Mouse (Mus musculus) gastrocnemius, postnatal 36 days (tissue): ENCODE measurements at regions not wholly inside any gene's neighbourhood (a gene's known extent, or its start where the extent isn't known, plus 50 kb on each side); places are given as distances from the start of the nearest gene placed in this dataset.

Experiments used
- DNase-seq, 2 experiments: peaks; one replicate each; pipeline ENCODE4 v3.0.0; 2022
- intact Hi-C: fragments of 180-260 bp; cut with DNase I; formaldehyde crosslinking; loops from one replicate; pipeline ENCODE4 v1.15.1; 2025

GRCm38 (mm10) chr3:147164931-147165330 is 312.8 kb downstream of the Ttll7 start:
- intact Hi-C loops: no loop called here
- DNase-seq: no peak

GRCm38 (mm10) chr3:147166555-147166954 is 314.4 kb downstream of the Ttll7 start:
- intact Hi-C loops: no loop called here
- DNase-seq: no peak

GRCm38 (mm10) chr3:147169215-147169614 is 317.0 kb downstream of the Ttll7 start:
- no peak for DNase-seq
- intact Hi-C loops: no loop called here

GRCm38 (mm10) chr3:147170106-147170505 is 317.9 kb downstream of the Ttll7 start:
- no peak for DNase-seq
- intact Hi-C loops: no loop called here

GRCm38 (mm10) chr3:147178746-147179145 is 326.6 kb downstream of the Ttll7 start:
- intact Hi-C loops: no loop called here
- DNase-seq: no peak

GRCm38 (mm10) chr3:147180711-147181110 is 328.5 kb downstream of the Ttll7 start:
- DNase-seq: no peak
- intact Hi-C loops: no loop called here

GRCm38 (mm10) chr3:147181501-147182365 is 329.6 kb downstream of the Ttll7 start:
- no peak for DNase-seq
- intact Hi-C loops: no loop called here

- DNase-seq: no peak
- intact Hi-C loops: no loop called here
Observed at GRCm38 (mm10) chr3:147182366-147182875, 330.3 kb downstream of the Ttll7 start.

- intact Hi-C loops: no loop called here
- no peak for DNase-seq
Observed at GRCm38 (mm10) chr3:147183656-147184290, 331.6 kb downstream of the Ttll7 start.

- DNase-seq: no peak
- intact Hi-C loops: no loop called here
Observed at GRCm38 (mm10) chr3:147189737-147190136, 337.6 kb downstream of the Ttll7 start.

GRCm38 (mm10) chr3:147196626-147197025 is 344.5 kb downstream of the Ttll7 start:
- no peak for DNase-seq
- intact Hi-C loops: no loop called here

- intact Hi-C loops: no loop called here
- DNase-seq: no peak
Observed at GRCm38 (mm10) chr3:147197215-147197614, 345.0 kb downstream of the Ttll7 start.

GRCm38 (mm10) chr3:147211127-147211940 is 359.2 kb downstream of the Ttll7 start:
- intact Hi-C loops: no loop called here
- no peak for DNase-seq

- DNase-seq: no peak
- intact Hi-C loops: no loop called here
Observed at GRCm38 (mm10) chr3:147228663-147229062, 376.5 kb downstream of the Ttll7 start.

- no peak for DNase-seq
- intact Hi-C loops: no loop called here
Observed at GRCm38 (mm10) chr3:147230594-147230993, 378.4 kb downstream of the Ttll7 start.

- DNase-seq: no peak
- intact Hi-C loops: no loop called here
Observed at GRCm38 (mm10) chr3:147238398-147238797, 386.2 kb downstream of the Ttll7 start.

- intact Hi-C loops: no loop called here
- no peak for DNase-seq
Observed at GRCm38 (mm10) chr3:147240651-147241050, 388.5 kb downstream of the Ttll7 start.

GRCm38 (mm10) chr3:147244911-147245430 is 392.8 kb downstream of the Ttll7 start:
- intact Hi-C loops: no loop called here
- no peak for DNase-seq

- intact Hi-C loops: no loop called here
- no peak for DNase-seq
Observed at GRCm38 (mm10) chr3:147246141-147246540, 394.0 kb downstream of the Ttll7 start.

- intact Hi-C loops: no loop called here
- no peak for DNase-seq
Observed at GRCm38 (mm10) chr3:147249466-147249865, 397.3 kb downstream of the Ttll7 start.

- intact Hi-C loops: no loop called here
- no peak for DNase-seq
Observed at GRCm38 (mm10) chr3:147249906-147250305, 397.7 kb downstream of the Ttll7 start.
